Mouse (Mus musculus) thymus, postnatal 0 days (tissue): ENCODE measurements around the gene Hhipl1. TPM values are rescaled to one million over a fixed set of nuclear protein-coding genes. Genes with fewer than 3 reads are reported as not detected.

Experiments used
- DNase-seq: peaks from one replicate; pipeline ENCODE4 v3.0.0-alpha.2; 2015; ENCODE audit warnings: low spot score
- polyA plus RNA-seq: library from polyadenylated mRNA; unstranded; fragments of >200 nt; fragmentation: Nextera tagmentation; extraction: Ambion mirVana; gene quantifications from 2 replicates; pipeline ENCODE4 v1.2.1, GENCODE M21; 2015

The Hhipl1 gene
- polyA plus RNA-seq: 0.05 TPM in 2 replicates

DNA sequence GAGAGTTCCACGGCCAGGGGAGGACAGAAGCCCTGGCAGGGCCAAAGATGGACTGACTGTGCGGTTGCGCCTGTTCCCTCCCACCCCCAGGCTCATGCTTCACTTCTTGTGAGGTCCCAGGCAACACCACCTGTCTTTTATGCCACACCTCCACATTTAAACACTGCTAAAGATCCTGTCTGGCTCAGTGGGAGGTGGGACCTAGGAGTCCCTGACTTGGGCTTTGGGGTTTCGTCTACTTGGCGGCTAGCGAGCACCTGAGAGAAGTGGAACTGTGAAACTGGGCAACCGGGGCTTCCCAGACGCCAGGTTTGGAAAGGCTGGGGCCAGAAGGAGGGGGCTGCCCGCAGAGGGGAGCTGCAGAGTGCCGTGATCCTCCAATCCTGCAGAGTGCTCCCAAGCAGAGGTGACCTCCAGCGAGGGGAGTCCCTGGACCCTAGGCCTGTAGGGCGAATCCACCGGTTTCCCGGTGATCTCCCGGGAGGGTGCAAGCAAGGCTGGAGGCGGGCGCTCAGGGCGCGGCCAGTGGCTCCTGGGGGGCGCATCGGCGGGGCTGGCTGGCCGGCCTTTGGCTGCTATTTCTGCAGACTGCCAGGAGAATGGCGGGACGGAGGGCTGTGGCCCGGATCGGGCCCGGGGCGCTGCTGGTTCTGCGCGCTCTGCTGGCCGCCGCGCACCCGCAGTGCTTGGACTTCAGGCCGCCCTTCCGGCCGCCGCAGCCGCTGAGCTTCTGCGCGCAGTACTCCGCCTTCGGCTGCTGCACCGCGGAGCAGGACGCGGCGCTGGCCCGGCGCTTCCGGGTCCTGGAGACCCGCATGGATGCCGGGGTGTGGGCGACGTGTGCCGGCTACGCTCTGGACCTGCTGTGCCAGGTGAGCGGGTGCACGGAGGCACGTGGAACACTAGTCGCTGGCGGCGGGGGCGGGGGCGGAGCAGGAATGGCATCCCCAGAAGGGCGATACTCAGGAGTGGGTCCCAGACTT, at the start of gene Hhipl1:
TSS of gene Hhipl1 (plus strand) at position 459 of the 983 bp plus-strand sequence.
- no peak for DNase-seq

DNA sequence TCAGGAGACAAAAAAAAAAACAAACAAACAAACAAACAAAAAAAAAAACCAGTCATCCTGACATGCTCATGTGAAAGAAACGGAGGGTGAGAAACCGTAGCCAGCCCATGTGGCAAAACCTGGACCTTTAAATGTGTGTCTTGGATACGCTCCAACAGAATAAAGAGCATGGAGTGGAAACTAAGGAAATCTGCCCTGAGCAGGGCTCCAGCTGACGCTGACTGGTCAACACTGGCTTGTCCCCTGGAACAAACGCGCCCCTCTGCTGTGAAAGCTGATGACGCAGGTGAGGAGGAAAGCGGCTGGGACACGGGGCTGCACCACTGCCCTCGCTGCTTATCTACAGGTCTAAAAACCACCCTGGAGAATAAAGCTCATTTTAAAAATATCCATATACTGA, 49.3 kb upstream of the Hhipl1 start:
- no peak for DNase-seq

DNA sequence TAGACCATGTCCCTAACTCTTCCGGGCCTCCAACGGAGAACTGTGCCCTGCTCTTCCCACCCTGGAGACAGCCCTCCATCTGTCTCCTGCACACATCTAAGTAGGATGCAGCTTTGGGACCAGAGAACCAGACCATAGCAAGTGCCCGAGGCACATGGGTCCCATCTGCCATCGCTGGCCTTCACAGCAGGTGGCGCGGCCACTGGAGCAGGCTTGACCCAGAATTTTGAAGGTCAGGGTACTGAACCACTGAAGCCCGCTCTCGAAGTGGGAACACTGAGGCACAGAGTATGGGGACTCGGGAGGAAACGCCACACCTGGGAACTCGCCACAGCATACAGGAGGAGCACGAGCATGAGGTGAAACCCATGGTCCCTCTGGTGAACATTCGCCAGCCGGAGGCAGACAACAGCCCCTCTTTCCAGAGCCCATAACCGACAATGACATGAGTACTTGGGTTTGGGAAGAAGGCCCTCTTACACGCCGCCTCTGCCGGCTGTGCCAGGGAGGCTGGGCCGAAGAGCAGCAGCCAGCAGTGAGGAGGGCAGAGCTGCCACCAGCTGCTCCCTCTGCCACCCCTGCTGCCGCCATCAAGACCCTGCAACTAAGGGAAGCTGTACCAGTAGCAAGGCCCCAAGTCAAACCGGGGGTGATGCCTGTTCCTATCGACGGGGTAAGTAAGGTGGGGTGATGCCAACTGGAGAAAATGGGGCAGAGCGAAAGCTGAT, 46.6 kb upstream of the Hhipl1 start:
- no peak for DNase-seq

GRCm38 (mm10) chr12:108260950-108261349, 45.1 kb upstream of the Hhipl1 start:
- DNase-seq: no peak

DNA sequence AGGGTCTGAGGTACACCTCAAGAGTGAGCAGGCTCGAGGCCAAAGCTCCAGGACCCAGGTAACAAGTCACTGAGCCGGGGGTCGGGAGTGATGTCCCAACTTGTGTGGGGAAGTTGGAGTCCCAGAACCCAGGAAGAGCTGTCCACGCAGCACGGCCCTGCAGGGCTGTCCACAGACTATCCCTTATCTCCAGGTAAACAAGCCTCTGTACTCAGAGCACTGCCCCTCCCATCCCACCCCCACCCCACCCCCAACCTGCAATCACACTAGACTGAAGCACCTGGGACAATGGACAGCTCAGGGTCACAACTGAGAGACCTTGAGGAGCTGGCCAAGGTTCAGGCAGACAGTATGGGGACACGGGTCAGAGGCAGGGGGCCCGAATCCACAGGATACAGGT, 41.2 kb upstream of the Hhipl1 start:
- DNase-seq: no peak

GRCm38 (mm10) chr12:108265831-108266619, 40.0 kb upstream of the Hhipl1 start:
- DNase-seq: peak; percentile 17

DNA sequence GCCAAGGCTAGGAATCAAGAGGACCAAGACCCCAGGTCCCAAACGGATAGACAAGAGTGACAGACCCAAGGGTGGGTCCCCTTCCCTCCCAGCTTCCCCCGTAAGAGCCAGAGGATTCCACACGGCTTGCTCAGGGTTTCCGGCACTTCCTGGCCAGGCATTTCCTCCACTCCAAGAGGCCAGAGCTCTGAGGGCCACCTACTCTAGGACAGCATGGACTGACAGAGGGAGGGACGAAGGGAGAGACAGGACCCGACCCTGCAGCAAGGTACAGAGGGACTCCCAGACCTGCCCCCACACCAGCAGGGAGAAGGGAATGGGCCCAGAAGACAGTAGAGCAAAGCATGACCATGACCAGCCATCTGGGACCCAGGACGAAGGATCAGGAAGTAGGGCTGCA, 38.4 kb upstream of the Hhipl1 start:
- DNase-seq: no peak

DNA sequence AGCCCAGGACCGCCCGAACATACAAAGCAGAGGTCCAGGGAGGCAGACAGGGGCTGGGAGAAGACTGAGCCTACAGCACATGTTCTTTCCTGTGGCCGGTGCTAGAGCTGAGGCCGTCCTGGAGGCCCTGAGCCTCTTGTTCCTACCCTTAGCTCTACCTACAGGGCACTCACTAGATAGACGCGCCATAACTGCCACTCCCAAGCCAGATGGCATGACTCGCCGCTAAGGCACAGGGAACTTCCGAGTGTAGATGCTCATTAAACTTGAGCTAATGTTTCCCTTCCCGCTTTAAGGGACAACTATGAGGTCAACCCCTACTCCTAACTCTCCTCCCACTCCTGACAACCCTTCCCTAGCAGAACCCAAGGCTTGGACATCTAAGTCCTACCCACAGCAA, 37.1 kb upstream of the Hhipl1 start:
- DNase-seq: no peak

- no peak for DNase-seq
These were observed 36.4 kb upstream of the Hhipl1 start for GRCm38 (mm10) chr12:108269699-108270098.

DNA sequence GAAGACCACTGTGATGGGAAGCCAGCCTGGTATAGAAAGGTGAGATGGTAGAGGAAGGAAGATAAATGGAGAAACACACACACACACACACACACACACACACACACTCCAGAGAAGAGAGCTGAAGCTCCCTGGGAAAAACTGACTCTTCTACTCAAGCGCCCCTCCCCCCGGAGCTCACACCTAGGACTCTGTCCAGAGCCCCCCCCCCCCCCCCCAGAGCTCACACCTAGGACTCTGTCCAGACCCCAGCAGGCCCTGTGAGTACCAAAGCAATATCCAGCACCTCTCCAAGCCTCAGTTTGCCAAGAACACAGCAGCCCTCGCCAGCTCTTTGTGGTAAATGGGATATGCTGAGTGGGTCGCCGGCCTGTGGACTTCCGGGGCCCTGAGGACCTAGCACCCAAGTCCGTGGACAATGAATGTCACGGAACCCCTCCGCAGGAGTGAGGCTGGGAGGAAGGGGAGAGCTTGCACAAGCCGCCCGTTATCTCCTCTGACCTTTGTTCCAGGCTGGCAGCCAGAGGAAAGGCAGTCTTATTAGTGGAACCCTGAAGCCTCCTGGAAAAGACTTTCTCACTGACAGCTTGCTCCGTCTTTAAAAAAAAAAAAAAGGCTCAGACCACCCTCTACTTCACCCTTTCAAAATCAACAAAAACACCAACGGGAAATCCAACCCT, 35.7 kb upstream of the Hhipl1 start:
- DNase-seq: no peak

GRCm38 (mm10) chr12:108271351-108272142, 34.5 kb upstream of the Hhipl1 start:
- no peak for DNase-seq

DNA sequence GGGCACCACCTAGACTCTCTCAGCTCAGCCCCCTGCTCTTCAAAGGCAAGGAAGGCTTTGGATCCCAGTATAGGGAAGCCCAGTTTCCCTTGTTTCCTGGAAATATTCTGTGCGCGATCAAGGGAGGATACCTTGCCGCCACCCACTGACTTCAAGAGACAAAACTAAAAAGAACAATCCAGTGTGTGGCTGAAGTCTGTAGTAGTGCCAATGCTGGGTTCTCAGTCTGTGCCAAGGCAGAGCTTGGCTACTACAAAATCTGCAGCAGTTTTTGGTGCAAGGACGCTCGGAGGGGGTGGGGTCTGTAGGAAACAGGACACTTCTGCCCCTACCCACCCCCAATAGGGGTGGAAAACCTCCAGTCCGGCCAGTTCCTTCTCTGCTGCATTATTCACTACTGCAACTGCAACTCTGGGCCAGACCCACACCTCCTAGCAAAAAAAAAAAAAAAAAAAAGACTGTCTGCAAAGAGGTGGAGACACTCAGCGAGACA, 33.9 kb upstream of the Hhipl1 start:
- DNase-seq: no peak

GRCm38 (mm10) chr12:108273466-108274312, 32.4 kb upstream of the Hhipl1 start:
- peak; percentile 70 for DNase-seq

GRCm38 (mm10) chr12:108274313-108274595, 31.8 kb upstream of the Hhipl1 start:
- no peak for DNase-seq

- DNase-seq: peak; percentile 67
These were observed 31.2 kb upstream of the Hhipl1 start, which contains the start of gene Ccdc85c for GRCm38 (mm10) chr12:108274661-108275507. Ccdc85c (minus strand) TSS chr12:108275425.

DNA sequence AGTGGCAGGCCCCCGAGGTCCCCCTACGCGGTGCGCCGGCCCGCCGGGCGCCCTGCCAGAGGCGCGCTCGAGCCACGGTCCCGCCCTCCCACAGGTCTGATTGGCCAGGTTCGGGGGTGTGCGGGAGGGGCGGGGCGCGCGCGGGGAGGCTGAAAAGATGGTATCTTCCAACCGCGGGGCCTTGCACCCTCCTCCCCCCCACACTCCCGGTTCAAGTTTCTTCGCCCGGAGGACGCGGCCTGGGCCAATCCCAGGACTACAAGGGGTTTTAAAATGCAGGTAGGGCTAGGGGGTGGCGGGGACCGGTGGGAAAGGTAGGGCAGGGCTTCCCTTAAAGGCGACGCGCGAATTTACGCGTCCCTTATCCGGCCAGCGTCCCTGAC, 30.6 kb upstream of the Hhipl1 start:
- DNase-seq: peak; percentile 99

- peak; percentile 82 for DNase-seq
These were observed 29.9 kb upstream of the Hhipl1 start for GRCm38 (mm10) chr12:108275920-108276822.
